Mouse (Mus musculus): ENCODE measurements around the gene Ddx17. TPM values are rescaled to one million over a fixed set of nuclear protein-coding genes. Genes with fewer than 3 reads are reported as not detected.

Ddx17 gene
- total RNA-seq, 2 experiments from 2014 or later, result 223 to 364 TPM

DNA sequence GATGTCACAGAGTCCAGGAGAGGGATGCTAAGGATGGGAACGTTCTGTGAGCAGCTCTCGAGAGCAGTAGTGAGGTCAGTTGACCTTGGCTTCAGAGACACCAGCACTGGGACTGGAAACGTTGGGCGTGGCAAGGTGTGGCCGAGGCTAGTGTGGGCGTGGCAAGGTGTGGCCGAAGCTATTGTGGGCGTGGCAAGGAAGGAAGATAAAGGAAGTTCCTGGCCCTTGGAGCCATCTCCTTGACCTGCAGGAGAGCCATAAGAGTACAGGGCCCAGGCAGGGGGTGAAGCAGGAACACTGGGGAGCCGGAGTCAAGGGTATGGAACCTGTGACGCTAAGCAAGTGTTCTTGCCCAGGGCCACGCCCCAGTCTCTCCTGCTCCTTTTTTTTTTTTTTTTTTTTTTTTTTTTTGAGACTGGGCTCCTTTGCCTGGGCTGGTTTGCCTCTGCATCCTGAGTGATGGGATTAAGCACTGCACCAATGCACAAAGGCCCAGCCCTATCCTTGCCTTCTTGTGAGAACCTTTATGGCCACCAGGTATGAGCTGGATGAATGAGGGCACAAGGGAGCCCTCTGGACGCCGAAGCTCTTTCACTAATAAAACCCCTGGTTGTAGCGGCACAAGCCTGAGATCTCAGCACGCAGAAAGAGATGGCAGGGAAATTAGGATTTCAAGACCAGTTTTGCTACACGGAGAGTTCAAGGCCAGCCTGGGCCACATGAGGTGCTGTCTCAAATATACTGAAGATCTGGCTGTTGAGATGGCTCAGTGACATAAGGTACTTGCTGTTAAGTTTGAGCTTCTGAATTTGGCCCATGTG is 26.9 kb downstream of the Ddx17 start:
- no peak for DNase-seq

DNA sequence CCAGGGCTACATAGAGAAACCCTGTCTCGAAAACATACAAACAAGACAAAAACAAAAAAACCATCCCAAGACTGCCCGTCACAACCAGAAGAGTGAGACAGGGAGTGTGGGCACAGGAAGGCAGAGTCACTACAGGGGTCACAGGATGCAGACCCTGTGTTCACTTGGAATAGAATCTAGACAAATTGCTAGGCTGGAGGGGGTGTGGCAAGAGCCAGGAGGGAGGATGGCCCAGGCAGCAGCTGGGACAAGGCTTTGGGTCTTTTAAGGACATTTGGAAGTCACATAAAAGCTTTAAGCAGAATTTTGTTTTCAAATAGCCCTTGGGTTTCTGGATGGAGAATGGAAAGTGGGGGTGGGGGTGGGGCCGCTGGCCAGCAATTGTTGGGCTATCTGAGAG is 28.0 kb downstream of the Ddx17 start:
- DNase-seq, result no peak

DNA sequence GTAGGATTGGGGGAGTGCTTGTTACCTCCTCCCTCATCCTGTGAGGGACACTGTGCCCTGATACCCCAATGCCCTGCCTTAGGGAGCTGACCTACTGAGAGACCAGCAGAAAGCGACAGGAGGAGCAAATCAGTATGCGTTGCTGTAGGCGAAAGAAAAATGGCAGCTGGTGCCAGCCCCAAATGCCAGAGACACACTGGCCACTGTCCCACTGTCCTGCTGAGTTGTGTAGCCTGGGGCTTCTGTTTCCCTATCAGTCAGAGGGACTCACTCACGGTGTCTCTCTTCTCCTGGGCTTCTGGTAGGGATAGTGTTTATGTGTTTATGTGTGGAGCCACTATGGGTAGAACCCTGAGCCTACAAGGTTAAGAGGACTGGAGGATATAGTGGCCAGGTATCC is 28.8 kb downstream of the Ddx17 start:
- DNase-seq, result no peak

DNA sequence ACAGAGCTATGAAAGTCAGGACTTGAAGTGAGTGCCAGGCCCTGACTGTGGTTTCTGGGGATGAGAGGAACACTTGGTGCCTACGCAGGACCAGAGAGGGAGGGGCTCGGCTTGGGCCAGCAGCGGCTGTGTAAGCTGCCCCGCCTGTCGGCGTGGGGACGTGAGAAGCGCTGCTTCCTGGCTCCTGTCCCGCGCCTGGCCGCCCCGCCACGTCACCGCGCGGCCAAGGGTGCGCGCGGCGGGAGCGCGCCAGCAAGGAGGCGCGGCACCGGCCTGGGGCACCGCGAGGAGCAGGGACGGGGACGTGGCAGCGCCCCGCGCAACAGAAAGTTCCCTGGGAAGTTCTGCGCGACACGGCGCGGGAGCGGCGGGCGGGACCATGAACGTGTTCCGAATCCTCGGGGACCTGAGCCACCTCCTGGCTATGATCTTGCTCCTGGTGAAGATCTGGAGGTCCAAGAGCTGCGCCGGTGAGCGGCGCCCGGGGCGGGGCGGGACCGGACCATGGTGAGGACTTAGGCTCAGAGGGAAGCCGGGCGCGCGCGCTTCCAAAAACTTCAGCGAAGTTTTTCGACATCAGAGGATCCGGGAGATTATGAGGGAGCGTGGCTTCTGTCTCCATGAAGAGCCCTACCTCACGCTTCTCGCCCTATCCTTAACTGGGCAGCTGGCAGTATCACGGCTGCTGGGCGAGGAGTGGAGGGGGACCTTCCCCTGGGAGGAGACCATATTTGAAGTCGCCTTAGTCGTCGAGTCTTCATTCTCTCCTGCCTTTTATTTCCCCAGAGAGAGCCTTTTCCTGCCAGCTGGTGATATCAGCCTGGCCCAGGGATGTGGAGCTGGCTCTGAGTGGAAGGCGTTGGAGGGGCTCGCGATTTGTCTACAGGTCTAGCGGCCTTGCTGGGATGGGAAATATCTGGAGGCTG is 30.1 kb downstream of the Ddx17 start, which contains the start of gene Kdelr3:
TSS of gene Kdelr3 (plus strand) at position 241 of the 926 bp plus-strand sequence.
- DNase-seq, result peak; percentile 84

DNA sequence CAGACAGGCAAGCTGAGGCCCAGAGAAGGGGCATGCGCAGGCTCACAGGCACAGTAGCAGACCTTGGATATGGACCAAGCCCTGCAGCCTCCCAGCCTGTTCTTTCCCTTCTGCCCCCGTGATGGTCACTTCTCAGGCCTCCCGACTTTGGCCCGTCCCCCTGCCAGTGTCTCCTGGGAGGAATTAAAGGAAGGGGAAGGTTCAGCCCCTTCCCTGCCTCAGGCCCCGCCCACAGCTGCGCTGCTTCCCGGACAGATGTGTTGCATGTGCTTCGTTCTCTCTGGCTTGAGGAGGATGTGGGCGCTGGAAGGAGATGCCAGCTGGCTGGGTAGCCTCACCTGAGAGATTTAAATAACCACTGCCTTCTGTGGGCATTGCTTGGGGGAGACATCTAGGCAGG is 32.6 kb downstream of the Ddx17 start:
- DNase-seq, result no peak

DNA sequence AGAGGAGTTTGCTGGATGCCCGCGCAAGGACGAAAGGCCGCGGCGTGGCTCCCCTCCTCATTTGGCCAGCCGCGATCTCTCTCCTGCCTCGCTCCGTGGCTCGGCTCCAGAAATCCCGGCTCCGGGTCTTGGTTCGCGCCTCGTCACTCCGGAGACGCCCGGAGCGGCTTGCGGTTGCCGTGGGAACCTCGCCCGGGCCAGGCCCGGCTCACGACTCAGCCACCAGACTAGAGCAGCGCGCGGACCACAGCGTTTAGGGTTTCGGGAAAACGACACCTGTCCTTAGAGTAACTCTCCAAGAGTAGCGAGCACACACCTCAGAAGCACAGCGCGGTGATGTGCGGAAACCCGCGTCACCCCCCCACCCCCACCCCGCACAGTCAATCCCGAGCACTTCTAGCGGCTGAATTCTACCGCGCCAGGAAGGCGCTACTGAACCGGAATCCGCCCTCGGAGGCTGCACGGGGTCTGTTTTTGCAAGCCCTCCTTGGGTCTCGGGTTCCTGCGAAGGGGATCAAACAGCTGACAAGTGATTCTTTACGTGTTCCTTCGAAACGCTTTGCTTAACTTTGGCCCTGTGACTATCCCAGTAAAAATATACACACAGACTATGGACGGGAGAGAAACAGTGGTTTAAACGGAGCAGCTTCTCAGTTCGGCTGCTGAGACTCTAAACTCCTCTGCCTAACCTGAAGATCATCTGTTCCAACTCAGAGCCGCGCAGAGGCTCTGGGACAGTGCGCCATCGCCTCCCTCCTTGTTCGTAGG is 34.8 kb downstream of the Ddx17 start:
- peak; percentile 93 for DNase-seq

DNA sequence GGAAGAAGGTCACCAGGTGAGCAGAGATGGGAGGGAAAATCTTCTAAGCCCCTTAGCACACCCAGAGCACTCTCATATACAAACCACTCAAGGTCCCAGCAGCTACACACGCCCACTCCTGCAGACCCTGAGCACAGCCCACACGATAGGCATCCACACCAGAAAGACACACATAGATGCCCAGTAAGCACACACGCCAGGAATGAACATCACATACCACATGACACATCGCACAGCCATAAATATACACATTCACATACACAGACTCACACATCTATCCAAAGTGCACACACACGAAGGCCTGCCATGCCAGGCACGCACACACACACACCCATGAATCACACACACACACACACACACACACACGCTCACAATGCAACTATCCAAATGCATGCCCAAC is 36.1 kb downstream of the Ddx17 start:
- no peak for DNase-seq

DNA sequence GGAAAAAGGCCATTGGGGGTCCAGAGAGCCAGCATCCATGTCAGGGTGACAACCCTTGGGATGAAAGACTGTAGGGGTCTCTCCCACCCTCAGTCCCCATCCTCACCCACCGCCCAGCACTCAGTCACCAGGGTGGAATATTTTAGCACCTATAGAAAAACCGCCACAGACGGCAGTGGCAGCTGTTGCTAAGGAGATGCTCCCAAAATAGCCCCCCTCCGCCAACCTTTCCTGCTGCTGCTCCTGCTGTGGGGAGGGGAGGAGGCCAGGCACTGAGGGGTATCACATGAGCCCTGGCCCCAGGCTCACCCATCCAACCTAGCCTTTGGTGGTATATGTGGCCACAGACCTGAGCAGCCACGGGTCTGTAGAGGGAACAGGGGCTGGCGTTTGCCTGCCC is 36.5 kb downstream of the Ddx17 start:
- no peak for DNase-seq

DNA sequence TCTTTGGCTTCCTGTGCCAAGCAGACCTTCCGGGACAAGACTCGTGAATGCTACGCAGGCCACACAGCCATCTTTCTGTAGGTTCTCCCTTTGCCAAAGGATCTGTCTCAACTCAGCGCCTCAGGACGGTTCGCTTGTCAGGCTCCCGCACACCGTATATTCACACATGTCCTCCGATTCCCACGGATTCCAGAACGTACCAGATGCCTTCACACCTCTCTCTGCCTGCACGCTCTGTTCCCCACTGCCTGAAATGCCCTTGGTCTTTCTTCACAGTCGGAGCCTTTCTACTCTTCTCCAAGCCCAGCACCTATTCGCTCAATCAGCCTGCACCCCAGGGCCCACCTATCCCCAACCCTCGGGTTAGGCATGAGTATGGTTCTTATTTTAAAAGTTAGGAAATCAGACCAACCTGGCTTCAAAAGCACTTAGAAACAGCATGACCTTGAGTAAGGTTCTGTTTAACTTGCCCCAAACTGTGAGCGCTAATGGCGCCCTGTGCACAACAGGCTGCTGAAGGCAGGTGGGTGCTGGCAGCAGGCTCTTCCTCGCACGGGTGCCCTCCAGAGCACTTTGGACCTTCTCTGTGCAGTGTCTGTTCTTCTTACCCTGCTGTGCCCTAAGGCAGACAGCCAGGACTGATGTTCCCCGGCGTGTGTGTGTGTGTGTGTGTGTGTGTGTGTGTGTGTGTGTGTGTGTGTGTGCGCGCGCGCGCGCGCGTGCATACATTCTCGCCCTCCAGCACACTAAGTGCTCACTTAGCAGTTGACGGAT is 39.3 kb downstream of the Ddx17 start:
- no peak for DNase-seq

DNA sequence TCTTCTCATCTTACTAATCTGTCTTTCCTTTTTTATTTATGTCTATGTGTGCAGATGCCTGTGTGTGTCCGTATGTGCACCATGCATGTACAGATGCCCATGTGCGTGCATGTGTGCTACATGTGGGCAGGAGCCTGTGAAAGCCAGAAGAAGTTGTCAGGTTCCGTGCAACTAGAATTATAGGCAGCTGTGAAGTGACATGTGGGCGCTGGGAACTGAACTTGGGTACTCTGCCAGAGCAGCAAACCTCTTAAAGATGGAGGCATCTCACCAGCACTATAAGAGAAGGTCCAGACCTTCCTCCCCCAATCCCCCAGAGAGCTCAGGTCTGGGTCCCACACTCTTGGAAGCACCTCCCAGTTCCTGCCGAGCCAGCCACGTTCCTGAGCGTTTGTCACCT is 40.1 kb downstream of the Ddx17 start:
- DNase-seq, result no peak

DNA sequence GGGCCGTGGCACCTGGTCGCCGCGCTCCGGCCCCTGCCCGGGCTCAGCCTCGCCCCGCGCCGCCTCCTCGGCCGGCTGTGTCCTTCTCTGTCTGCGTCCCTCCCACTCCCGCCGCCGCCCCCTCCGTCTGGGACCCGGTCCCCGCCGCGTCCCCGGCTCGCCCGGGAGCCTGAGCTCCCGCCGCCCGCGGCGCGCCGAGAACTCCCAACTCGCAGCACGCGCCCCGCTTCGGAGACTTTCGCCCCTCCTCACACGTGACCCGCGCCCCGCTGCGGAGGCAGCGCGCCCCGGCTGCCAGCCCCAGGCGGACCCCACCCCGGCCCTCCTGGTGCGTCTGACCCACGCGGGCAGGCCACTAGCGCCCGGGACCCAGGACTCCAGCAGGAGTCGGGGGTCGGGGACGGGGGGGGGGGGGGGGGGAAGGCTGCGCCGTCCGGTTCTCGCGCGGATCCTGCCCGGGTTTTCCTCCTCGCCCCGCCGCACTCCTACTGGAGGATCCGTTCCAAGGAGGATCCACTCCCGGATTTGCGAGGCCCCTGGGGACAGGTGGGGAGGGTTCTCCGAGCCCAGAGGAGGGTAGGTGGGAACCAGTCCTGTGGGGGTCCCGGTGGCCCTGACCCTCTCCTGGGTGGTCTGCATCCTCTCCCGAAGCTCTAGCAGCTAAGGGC is 40.8 kb downstream of the Ddx17 start:
- DNase-seq, result peak; percentile 81

DNA sequence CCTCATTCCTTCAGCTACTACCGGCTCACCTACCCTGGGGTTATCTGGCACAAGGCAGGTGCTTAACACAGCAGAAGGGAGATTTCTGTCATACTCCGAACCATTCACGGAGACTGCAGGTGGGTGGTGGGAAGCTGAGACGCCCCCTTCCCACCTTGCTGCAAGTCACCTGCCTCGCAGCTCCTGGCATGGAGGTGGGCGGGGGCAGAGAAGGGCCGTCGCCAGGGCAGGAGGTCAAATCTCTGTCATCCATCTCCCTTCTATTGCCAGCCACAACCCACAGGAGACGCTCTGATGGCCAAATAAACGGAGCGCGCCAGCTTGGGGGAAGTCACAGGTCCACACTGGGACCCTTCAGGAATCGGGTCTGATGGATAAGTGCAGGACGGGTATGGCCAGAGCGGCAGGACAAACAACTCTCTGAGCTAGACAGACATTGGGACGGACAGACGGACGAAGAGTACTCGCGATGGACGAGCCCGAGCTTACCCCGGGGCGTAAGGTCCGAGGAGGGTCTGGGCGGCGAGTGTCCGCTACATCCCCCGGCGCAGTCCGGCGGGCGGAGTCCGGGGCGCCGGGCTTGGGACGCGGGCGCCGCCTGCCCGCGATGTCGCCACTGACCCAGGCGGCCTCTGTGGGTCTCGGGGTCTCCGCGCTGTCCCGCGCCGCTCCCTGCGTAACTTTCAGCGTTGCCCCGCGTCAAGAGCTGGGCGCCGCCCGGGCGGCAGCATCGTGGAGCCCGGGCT is 41.7 kb downstream of the Ddx17 start, which contains the start of gene Kcnj4:
TSS of gene Kcnj4 (minus strand) at position 535 of the 746 bp plus-strand sequence.
- peak; percentile 21 for DNase-seq

DNA sequence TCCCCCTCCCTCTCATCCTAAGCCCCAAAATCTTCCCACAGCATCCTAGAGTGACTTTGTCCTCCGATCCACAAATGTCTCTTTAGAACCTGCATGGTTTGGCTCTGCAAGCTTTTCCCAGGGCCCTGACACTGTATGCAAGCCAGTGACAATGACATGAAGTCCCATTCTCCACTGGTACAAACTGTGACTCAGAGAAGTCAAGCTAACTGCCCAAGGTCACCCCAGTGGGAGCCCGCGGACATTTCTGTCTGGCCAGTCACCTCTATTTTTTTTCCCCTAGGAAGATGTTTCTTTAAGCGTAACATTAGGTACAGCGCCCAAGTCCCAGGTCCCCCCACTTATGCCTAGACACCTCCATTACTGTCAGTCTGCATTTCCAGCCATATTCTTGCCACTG is 43.1 kb downstream of the Ddx17 start:
- DNase-seq, result peak; percentile 55

DNA sequence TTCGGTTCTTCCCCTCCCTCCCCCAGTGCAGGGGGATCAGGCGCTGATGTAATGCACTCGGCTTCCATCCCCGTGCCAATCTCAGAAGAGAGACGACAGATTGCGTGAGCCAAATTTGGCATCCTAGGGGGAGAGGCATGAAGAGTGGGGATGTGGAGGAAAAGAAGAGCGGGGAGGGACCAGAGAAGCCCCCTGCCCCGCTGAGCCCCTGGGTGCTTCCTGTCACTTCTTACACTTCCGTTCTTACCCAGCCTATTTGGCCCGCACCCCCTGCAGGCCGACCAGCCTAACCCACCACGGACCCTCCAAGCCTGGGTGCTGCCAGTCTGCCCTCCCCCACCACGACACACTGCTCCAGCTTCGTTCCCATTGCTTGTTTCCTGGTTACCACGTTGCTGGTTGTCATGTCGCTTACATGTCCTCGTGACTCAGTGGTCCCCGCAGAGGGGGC is 43.6 kb downstream of the Ddx17 start:
- DNase-seq, result no peak

DNA sequence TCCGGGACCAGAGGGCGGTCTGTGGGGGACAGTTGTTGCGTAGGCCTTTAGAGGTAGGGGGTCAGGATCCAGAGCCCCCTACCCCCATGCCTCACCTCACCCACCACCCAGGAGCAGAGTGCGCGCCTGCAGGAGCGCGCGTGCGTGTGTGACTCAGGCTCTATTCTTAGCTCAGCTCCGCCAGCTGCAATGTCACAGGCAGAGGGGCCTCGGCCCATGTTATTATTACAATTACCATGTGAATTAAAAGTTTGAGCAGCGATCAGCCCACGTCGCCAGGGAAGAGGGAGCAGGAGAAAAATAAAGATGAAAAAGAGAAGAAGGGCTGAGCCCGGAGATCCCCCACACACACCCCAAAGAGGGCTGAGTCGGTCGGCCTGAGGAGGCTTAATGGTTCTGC is 46.4 kb downstream of the Ddx17 start:
- DNase-seq, result no peak

DNA sequence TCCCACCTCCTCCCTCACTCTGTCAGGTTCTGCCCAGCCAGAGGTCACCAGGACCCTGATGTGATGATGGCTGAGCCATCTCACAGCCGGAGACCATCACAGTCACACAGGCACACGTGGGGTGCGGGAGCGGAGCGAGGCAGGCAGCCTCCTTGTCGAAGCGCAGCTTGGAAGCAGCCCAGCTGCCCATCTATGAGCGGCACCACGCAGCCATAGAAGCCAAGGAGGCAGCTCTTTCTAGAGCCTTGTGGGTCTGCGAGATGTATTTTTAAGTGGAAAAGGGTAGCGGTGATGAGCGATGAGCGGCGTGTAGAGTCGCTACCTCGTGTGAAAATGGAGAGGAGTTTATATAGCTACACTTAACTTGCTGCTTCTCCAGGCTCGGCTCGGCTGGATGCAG is 53.0 kb downstream of the Ddx17 start:
- no peak for DNase-seq

DNA sequence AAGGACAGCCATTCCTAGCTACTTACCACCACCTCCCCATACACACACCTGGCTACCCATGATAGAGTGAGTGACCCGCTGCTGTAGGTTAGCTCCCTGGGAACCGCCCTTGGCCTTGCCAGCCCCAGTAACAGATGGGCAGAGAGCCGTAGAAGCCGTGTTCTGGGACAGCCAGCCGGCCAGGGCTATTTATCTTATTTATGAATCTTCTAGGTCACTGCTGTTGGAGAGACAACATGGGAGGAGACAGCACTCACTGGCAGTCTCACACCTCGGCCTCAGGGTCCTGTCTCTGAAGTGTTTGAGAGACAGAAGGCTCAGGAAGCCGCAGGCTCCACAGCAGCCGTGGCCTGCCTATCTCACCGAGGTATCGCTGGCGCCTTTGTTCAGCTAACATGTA is 57.1 kb downstream of the Ddx17 start:
- DNase-seq, result peak; percentile 41

DNA sequence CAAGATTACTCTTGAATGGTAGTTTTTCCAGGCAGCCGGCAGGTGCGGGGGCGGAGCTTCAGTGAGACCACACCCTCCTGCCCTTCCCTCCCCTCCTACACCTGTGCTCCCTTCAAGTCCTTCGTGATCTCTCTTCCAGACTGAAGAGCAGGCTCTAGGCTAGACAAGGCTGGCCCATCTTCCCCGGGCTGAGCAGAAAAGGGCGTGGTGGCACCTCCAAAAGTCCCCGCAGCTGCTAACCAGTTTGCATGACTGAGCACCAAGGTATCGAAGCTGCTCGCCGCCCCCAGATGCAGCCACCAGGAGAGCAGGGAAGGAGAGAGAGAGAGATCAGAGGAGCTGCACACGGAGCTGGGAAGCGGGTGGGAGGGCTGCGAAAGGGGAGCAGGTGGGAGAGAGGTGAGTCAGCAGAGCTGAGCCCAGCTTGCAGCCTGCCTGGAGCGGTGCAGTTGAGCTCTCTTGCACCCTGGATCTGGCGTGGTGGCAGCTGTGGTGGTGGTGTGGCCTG is 65.3 kb downstream of the Ddx17 start:
- no peak for DNase-seq

All from adrenal gland, postnatal 10 days (tissue).